Mouse (Mus musculus): ENCODE measurements around the gene Pex11b.
"Not testable (repeated sequence)": the region's sequence is repeated elsewhere in the genome, so short reads cannot be mapped to it uniquely, and the experiment has no call there.

Pex11b gene

DNA sequence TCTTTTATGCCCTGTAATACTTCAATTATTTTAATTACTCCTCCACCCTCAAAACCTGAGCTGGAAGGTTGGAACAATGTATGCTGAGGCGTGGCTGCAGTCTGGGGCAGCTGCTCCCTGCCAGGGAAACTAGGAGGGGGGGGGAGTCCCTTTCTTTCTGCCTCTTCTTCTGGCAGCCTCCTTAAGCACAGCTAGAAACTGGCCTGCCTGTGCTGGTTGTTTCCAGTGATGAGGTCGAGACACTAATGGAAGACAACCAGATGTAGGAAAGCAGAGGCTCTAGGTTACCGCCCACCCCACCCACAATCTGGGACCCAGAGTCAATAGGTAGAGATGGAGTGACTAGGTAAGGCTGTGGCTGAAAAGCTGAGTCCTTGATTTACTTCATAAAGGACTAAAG is 40.5 kb downstream of the Pex11b start:
- DNase-seq = no peak

DNA sequence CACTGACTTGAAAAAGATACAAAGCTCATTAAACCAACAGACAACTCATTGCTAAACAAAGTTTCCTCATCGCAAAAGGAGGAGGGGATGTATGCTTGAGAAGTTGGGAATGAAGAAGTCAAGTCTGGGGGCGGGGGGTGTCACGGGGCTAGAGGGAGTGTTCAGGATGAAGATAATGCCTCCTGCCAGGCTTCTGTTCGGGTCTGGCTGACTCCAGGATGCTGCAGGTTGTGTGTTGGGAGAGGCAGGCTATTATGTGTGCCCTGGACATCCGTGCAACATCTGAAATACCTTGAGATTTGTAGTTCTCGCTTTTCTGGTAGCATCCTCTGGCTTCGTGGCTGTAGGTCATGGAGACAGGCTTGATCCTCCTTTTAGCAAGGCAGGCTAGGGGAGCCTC is 43.3 kb downstream of the Pex11b start:
- no peak for DNase-seq

DNA sequence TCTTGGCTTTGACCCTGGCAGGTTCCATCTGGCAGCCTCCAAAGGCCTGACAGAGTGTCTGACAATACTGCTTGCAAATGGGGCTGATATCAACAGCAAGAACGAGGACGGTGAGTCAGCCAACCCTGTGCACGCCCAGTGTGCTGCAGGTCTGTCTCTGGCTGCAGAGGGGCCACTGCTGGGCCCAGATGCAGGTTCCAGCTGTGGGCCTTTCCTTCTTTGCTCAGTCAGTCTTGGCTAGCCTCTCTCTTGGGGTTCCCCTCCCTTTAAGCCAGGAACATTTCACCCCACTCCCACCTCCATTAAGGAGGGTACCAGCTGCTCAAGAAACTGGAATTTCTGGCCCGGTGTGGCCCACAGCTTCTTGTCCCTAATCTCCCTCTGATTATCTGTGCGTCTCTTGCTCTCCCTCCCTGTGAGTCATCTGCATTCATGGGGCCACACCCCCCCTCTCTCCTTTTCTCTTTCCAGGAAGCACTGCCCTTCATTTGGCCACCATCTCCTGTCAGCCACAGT is 44.0 kb downstream of the Pex11b start:
- DNase-seq = no peak

DNA sequence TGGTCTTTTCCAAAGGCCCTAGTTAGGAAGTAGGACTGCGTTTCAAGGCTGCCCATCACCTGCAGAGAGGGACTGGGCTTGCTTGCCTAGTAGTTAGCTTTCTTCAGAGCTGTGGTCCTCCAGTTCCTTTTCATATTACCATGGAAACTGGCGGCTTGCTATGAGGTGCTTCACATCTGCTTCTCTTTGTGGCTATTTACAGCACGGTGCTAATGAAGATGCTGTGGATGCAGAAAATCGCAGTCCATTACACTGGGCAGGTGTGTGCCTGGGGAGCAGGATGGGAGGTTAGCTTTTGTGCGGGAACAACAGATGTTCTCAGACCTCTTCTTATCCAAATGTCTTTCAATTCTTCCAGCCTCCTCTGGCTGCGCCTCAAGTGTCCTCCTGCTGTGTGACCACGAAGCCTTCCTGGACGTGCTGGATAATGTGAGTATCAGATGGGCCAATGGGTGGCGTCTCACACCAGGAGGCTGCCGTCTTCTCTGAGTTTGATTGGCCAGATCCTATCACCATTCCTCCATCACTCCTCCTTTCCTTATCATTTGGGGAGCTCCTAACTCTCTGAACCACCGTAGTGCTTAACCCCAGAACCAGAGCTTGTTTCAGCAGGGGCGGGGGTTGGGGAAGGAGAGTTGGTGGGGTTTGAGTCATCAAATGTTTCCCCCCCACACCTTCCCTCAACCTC is 45.2 kb downstream of the Pex11b start:
- DNase-seq = no peak

DNA sequence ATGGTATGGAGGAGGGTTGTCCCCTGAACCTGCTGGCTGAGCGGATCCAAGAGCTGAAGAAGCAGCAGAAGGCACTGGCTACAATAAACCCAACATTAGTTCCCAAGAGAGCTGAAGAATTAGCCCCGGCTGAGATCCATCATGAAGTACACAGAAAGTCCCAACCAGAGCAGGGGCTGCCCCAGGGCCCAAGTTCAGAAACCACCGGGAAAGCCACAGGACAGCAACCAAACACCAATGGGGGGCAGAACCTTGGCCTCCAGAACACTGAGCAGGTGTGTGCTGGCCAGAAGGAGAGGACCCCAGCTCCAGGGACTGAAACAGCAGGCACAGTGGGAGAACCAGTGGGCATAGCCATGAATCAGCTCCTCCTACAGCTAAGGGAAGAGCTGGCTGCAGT is 48.3 kb downstream of the Pex11b start:
- no peak for DNase-seq

DNA sequence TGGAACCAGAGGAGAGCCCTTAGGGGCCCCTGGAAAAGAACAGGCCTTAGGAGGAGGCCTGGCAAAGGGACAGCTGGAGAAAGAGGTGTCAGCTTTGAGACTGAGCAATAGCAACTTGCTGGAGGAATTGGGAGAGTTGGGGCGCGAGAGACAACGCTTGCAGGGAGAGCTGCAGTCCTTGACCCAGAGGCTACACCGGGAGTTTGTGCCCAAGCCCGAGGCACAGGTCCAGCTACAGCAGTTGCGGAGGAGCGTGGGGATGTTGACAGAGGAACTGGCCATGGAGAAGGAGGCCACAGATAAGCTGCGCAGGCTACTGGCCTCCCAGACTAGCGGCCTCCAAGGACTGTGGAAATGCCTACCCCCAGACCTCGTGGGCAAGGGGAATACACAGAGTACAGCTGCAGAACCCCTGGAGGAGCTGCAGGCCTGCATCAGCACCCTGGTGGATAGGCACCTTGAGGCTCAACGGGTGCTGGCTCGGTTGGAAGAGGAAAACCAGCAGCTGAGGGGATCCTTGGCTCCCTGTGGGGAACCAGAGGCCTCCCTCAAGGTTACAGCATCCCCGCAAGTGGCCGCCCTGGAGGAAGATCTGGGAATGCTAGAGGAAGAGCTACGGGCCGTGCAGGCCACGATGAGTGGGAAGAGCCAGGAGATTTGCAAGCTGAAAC is 49.1 kb downstream of the Pex11b start:
- DNase-seq = no peak

DNA sequence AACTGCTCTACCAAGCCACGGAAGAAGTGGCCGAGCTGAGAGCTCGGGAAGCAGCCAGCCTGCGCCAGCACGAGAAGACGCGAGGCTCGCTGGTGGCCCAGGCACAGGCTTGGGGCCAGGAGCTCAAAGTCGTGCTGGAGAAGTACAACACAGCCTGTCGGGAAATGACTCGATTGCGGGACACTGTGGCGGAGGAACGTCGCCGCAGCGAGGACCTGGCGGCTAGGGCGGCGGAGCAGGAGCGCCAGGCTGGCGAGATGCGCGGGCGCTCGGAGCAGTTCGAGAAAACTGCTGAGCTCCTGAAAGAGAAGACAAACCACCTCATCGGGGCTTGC is 49.6 kb downstream of the Pex11b start:
- peak; percentile 30 to 41 for DNase-seq

DNA sequence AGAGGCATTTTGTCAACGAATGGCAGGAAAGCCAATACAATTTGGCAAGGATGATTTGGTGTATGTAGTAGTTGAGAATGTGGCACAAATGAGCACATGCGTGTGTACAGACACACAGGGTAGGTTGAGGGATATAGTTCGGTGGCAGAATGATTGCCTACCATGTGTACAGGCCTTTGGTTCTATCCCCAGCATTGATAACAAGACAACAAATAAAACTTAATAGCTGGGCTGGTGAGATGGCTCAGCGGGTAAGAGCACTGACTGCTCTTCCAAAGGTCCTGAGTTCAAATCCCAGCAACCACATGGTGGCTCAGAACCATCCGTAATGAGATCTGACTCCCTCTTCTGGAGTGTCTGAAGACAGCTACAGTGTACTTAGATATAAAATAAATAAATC is 50.9 kb downstream of the Pex11b start:
- DNase-seq = not testable (repeated sequence)

DNA sequence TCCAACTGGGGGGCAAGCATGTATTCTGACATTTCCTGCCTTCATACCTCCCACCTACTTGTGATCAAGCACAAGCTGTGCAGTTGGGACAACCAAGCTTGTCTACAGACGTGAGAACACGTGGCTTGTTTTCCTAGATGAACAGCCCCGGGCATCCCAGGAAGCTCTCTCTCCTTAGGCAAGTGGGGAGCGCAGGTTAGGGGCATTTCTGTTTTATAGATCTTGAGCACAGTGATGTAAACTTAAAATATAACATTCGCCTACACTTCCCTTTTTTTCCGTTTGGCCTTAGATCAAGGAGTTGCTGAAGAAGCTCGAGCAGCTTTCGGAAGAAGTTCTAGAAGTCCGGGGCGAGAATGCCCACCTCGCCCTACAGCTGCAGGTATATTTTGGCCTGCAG is 53.7 kb downstream of the Pex11b start:
- no peak for DNase-seq

DNA sequence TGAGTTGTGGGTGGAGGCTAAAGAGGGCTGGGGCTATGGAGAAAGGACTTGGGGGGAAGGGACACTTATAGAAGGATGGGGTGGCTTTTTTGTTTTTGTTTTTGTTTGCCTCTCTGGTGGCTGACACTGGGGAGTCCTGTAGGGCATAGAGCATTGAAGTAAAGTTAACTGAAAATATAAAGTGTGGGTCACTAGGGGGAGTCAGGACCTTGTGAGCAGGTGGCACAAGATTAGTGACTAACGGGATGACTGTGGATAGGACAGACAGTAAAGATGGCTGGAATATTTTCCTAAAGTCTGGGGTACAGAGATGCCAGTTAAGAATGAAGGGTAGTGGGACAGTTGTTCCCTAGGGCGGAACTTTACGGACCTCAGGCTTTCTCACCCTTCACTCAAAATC is 55.1 kb downstream of the Pex11b start:
- no peak for DNase-seq

DNA sequence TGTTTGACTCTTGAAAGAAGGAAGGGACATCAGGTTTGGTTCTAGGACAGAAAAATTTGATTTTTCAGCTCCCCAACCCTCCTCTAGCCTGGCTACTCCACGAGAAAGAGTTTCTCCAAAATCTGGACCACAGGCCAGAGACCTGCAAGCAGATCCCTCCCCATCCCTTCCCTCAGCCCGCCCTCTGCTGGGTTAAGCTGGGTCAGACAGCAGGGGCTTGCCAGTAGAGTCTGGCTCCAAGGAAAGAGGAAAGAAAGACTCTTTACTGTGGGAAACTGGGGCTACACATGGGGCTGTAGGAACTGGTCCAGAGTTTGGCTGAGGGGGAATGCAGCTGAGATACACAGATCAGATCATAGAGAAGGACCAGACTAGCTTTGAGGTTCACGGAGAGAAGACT is 57.3 kb downstream of the Pex11b start:
- DNase-seq = peak; percentile 75 to 79

DNA sequence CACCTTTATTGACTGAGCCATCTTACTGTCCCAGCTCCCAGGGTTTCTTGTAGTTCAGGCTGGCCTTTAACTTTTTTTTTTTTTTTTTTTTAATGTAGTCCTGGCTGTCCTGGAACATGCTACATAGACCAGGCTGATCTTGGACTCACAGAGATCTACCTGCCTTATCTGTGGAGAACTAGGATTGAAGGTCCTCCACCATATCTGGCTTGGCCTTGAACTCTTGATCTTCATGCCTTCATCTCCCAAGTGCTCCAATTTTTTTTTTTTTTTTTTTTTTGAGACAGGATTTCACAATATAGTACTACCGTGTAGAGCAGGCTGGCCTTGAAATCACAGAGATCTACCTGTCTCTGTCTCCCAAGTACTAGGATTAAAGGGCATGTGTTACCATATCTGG is 58.4 kb downstream of the Pex11b start:
- no peak for DNase-seq
